Mouse (Mus musculus) mouse trophoblast stem cell (cell line): ENCODE data around the gene Mrc2.

Source experiments
- in situ Hi-C, 2 experiments: fragments of 300-500 bp; cut with MseI, MboI; formaldehyde crosslinking; loops; 2 replicates in 1 of 2; 3 replicates in 1 of 2; pipeline ENCODE4 v1.15.1; 2025

The Mrc2 gene

DNA sequence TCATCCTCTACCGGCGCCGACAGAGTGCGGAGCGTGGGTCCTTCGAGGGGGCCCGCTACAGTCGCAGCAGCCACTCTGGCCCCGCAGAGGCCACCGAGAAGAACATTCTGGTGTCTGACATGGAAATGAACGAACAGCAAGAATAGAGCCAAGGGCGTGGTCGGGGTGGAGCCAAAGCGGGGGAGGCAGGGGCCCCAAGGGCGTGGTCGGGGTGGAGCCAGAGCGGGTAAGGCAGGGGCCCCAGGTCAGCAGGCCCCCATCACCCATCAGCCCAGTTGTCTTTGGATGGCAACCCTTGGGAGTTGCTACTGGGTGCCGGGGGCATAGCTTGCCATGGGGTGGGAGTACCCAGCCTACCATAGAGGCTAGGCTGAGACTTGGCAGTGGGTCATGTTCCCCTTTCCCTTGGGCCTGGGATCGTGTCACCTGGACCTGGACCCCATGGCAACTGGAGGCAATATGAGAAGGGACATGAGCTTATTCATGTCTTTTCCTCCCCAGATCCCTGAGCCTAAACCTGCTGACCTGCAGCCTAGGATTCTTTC lies 57.4 kb downstream of the Mrc2 start:
- in situ Hi-C loops, result loop anchor here (5.0 kb wide), 2 partner anchors 242 to 562 kb away; no protein-coding TSS in a partner anchor

DNA sequence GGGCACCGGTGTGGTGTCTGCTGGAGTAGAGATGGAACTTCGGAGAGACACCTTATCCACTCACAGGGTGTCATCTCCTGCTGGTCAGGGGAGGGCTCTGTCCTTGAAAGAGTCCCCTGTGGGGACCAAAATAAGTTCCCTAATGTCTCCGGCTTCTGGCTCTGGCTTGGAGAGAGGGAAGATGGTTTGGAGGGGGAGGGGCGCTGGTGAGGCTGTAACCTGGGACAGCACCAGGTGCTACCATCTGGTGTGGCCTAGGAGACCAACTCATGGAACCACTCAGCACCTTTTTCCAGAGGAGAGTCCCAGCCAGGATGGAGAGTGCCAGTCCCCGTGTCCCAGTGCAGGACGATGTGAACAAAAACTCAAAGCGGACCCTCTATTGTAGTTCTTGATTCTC lies 58.2 kb downstream of the Mrc2 start:
- in situ Hi-C loops, result loop anchor here (5.0 kb wide), 2 partner anchors 242 to 562 kb away; no protein-coding TSS in a partner anchor

DNA sequence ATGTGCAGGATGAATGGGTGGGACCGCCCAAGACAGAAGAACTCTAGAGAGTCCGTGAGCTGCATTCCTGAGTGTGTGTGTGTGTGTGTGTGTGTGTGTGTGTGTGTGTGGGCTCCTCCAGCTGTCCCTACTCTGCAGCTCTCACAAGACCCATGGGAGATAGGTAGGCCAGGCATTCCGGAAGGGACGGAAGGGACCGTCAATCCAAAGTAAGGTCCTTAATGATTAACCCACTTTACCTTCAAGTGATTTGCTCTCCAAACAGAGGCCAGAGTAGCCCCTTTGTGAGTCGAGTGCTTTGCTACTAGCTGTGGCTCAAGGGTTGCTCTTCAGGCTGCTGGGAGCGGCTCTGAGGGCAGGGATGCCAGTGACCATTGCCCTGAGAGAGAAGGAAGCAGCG lies 59.7 kb downstream of the Mrc2 start:
- in situ Hi-C loops, result loop anchor here (5.0 kb wide), 2 partner anchors 240 to 560 kb away; no protein-coding TSS in a partner anchor

- in situ Hi-C loops, result loop anchor here (5.0 kb wide), 2 partner anchors 239 to 559 kb away; no protein-coding TSS in a partner anchor
These were observed 60.8 kb downstream of the Mrc2 start for GRCm38 (mm10) chr11:105352954-105353890.

DNA sequence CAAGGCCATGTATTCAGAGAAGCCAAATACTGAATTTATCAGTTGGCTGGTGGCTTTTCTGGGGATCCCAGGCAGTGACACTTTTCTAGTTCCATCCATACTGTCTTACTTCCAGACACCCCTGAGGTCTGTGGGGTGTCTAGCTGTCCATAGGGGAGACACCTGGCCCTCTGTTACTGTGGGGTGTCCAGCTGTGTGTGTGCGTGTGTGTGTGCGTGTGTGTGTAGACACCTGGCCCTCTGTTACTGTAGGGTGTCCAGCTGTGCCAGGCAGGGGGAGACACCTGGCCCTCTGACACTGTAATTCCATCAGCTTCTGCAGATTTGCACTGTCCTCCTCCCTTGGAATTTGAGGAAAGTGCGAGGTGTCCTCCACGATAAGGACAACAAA lies 61.4 kb downstream of the Mrc2 start:
- in situ Hi-C loops, result loop anchor here (5.0 kb wide), 2 partner anchors 238 to 558 kb away; no protein-coding TSS in a partner anchor

GRCm38 (mm10) chr11:105356301-105356700 lies 63.9 kb downstream of the Mrc2 start:
- in situ Hi-C loops, result no loop called here

DNA sequence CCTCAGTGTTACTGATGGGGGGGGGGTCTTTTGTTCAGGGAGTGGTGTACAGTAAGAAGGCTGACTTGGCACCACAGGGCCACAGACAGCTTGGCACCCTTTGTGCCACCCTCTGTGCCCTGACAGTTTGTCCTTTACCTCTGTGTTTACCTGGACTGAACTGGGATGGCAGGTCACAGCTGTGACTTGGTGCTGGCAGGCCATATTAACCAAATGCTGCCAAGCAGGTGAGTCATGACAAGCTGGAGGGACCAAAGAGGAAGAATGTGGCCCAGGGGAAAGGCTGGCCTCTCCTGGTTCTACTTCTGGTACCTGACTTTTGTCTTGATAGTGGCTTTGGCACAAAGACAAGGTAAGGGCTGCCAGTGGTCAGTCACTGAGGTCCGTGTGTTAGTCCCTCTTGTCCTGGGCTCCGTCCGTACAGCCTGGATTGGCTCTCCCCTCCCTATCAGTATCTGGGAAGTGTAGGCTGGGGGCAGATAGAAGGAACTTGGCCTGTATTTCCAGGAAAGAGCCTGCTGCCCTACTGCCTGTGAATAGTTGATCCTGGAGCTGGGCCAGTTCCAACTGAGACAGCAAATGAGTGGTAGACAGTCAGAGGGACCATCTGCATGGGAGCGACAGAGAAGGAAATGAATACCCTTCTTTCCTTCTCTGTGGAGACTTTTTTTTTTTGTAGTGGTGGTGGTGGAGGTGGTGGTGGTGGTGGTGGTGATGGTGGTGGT lies 69.8 kb downstream of the Mrc2 start:
- in situ Hi-C loops, result loop anchor here in 1 of 2 experiments (5.0 kb wide), 1 partner anchor 230 kb away; no protein-coding TSS in a partner anchor

DNA sequence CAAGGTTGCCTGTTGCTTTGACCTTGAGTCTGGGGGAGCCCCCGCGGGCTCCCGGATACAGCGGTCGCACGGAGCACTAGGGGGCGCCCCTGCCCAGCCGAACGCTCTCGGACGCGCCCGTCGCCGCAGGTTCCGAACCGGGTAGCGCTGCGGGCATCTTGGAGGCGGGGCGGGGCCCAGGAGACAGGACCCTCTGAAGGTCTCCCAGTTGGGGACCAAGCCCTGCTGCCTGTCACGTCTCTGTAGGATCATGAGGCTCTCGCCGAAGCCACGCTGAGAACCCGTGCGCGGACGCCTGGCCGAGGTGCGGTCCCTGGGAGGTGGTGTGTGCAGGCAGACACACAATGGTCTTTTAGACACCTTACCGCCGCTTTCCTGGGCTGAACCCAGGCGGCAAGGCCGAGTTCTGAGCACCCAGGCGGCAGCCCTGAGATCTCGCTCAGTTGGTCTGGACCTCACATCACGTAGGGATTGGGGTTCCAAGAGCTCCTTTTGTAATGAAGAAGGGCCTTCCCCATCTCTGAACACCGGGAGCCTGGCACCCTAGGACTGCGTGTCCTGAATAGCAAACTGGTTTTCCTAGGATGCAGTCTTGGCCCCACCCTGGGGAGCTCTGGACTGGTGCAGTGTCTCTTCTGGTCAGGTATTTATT lies 70.6 kb downstream of the Mrc2 start:
- in situ Hi-C loops, result loop anchor here in 1 of 2 experiments (5.0 kb wide), 1 partner anchor 229 kb away; no protein-coding TSS in a partner anchor

DNA sequence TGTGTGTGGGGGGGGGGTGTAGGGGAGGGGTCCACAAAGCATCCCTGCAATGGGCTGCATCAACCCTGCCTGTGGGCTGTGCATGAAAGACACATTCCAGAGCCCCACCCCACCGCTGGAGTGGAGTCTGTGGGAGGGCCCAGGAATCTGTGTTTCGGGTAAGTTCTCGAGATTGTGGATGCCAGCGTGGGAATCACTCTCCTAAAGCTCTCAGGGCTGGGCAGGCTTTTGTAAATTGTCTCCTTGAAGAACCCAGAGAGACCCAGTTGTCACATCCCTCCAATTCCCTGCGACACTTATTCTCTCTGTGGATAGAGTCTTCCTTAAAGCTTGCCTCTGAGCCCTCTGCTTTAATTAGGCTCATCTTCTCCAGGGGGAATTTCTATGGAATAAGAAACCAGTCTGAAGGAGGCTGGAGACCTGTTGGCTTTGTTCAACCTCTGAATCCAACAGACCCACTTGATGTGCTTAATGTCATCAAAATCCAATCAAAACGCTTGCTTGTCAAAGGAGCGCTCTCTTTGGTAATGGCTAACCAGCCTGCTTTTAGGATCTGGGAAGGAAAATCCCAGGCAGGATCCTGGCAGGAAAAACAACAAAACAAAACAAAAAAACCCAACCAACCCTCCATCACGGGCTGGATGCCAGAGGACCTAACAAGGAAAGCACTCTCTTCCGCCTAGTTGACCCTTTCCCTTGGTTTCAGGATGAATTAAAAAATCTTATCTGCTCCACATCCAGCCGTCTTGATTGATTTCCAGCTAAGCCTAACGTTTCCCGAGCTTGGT lies 71.3 kb downstream of the Mrc2 start:
- in situ Hi-C loops, result loop anchor here in 1 of 2 experiments (5.0 kb wide), 1 partner anchor 229 kb away; no protein-coding TSS in a partner anchor

DNA sequence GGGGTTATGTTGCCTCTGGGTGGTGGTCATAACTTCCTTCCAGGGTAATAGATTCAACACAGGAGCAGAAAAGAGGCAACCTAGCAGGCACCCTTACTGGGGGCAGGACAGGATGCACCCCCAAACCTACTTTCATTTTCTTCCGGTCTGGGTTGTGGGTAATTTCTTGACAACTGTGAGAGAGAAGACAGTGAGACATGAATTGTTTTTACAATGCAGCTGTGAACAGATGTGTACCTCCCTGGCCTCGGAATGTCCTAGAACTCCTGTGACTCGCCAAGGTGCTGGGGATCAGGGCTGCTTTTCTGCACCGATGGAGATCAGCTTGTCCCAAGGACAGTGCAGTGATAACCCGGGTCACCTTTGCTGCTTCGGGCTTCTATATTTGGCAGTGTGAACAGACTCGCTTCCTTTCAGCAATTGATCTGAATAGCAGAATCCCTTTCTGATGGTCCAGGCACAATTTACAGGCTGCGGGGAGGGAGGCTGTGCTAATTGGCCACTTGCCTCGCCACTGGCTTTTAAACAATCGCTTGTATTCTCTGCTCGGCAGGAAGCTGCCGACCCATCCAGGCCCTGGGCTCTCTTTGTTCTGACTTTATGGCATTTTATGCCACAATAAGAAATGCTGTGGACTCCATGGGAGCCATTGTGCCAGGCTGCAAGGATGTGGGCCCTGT lies 72.1 kb downstream of the Mrc2 start:
- in situ Hi-C loops, result loop anchor here in 1 of 2 experiments (5.0 kb wide), 1 partner anchor 228 kb away; no protein-coding TSS in a partner anchor

GRCm38 (mm10) chr11:105365611-105366010 lies 73.2 kb downstream of the Mrc2 start:
- in situ Hi-C loops, result no loop called here

GRCm38 (mm10) chr11:105366051-105366450 lies 73.6 kb downstream of the Mrc2 start:
- in situ Hi-C loops, result no loop called here

GRCm38 (mm10) chr11:105367163-105367562 lies 74.7 kb downstream of the Mrc2 start:
- in situ Hi-C loops, result no loop called here

DNA sequence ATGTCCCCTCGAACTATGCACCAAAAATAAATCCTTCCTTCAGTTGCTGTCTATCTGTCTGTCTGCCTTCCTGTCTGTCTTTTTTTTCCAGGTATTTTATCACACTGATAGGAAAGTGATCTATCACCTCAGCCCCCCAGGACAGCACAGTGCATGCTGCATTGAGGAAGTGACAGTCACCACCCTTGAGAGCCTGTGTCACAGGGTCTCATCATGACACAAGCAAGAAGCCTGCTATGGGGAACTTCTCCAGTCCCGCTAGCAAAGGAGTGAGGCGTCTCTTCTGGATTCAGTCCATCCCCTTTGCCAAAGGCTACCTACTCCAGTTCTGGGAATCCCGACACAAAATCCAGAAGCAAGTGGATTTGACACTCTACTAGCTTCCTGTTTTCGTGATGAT lies 76.4 kb downstream of the Mrc2 start:
- in situ Hi-C loops, result no loop called here

- in situ Hi-C loops, result no loop called here
These were observed 77.3 kb downstream of the Mrc2 start for GRCm38 (mm10) chr11:105369526-105370386.

GRCm38 (mm10) chr11:105371818-105372217 lies 79.4 kb downstream of the Mrc2 start:
- in situ Hi-C loops, result no loop called here

DNA sequence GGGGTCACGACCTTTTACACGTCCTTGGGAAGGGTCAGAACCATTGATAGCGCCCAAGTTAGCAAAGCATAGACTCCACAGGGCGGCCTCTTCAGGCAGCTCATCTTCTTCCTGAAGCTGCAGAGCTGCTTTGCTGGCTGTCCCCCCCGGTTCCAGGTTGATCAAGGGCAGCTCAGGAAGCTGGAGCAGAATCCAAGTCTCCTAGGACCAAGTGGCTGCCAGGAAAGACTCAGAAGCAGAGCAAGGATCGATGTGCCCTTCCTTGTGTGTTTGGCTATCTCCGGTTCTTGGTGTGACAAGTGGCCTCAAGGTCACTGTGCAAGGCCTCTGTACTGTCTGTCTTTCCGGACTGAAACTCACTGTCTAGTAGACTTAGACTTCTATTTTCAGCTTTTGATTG lies 81.4 kb downstream of the Mrc2 start:
- in situ Hi-C loops, result no loop called here

GRCm38 (mm10) chr11:105374526-105375175 lies 82.2 kb downstream of the Mrc2 start:
- in situ Hi-C loops, result no loop called here
